Mouse (Mus musculus): ENCODE measurements around the gene Bicd1. TPM values are rescaled to one million over a fixed set of nuclear protein-coding genes. Genes with fewer than 3 reads are reported as not detected.
"Not testable (repeated sequence)": the region's sequence is repeated elsewhere in the genome, so short reads cannot be mapped to it uniquely, and the experiment has no call there.

The Bicd1 gene
- total and polyA plus RNA-seq, 3 experiments: 0.80 to 14.9 (median 9.5) TPM

- TF ChIP-seq GATA2 (IDR thresholded peaks at IDR 0.05; ENCODE audit: borderline replicate concordance, low read depth, low read length) (no peak), CTCF (IDR thresholded peaks at IDR 0.05; ENCODE audit: low read depth, low read length) (no peak), GATA1 (IDR thresholded peaks at IDR 0.05; ENCODE audit: borderline replicate concordance, low read length) (no peak), POLR2AphosphoS5 (IDR thresholded peaks at IDR 0.05; ENCODE audit: insufficient replicate concordance, low read depth, low read length) (no peak), TAL1 (conservative IDR thresholded peaks at IDR 0.05; ENCODE audit: low read depth, low read length) (no peak)
Observed at GRCm38 (mm10) chr6:149442884-149443283, 34.2 kb downstream of the Bicd1 start.

GRCm38 (mm10) chr6:149445854-149446253 lies 37.2 kb downstream of the Bicd1 start:
- no peak for DNase-seq (ENCODE audit: low spot score)
- no peak overlapping the region for H3K4me3 ChIP-seq (ENCODE audit: low read depth, low read length)
- no peak for TF ChIP-seq CTCF (IDR thresholded peaks at IDR 0.05; ENCODE audit: low read depth, low read length)
- no peak for TF ChIP-seq GATA2 (IDR thresholded peaks at IDR 0.05; ENCODE audit: borderline replicate concordance, low read depth, low read length)
- TF ChIP-seq POLR2AphosphoS5 (IDR thresholded peaks at IDR 0.05; ENCODE audit: insufficient replicate concordance, low read depth, low read length): no peak
- no peak for TF ChIP-seq GATA1 (IDR thresholded peaks at IDR 0.05; ENCODE audit: borderline replicate concordance, low read length)
- no peak for TF ChIP-seq TAL1 (conservative IDR thresholded peaks at IDR 0.05; ENCODE audit: low read depth, low read length)
- no peaks in the 10 kb centered on the region for H3K9me3 ChIP-seq (replicated peaks)
- H3K36me3 ChIP-seq (replicated peaks): no peaks in the 10 kb centered on the region
- no peaks in the 10 kb centered on the region for H3K4me1 ChIP-seq (ENCODE audit: insufficient read depth, low read depth, low read length)
- ATAC-seq (ENCODE audit: extremely low read depth, insufficient number of reproducible peaks, low FRiP score, poor library complexity, severe bottlenecking): no peak
- H3K27me3 ChIP-seq (ENCODE audit: insufficient read depth, low read length): no peaks in the 10 kb centered on the region

More at GRCm38 (mm10) chr6:149442884-149443283, 34.2 kb downstream of the Bicd1 start:
- DNase-seq (ENCODE audit: low spot score) (no peak), ATAC-seq (ENCODE audit: extremely low read depth, insufficient number of reproducible peaks, low FRiP score, poor library complexity, severe bottlenecking) (no peak)
- Histone ChIP-seq H3K4me1 (ENCODE audit: insufficient read depth, low read depth, low read length) (peaks cover 2% of the 10 kb centered on the region; the same call in 1 of the 2 replicates), H3K27me3 (ENCODE audit: insufficient read depth, low read length) (no peaks in the 10 kb centered on the region), H3K36me3 (replicated peaks) (no peaks in the 10 kb centered on the region), H3K4me3 (ENCODE audit: low read depth, low read length) (no peak overlapping the region), H3K9me3 (replicated peaks) (no peaks in the 10 kb centered on the region)

DNA sequence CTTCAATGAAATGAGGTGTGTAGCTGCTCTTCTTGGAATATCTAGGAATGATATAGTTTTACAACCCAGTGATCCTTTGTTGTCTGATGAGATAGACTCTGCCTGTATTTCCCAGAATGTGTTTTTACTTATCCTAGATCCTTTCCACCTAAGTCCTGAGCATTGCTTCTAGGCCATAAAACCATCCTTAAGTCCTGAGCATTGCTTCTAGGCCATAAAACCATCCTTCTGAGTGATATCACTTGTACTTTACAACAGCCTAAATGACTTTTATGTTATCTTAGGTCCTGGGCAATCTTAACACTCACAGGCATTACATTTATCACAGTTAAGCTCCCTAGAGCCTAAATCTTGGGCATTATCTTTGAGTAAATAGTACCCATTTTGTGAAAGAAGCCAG lies 48.6 kb downstream of the Bicd1 start:
- no peaks in the 10 kb centered on the region for H3K9me3 ChIP-seq (replicated peaks)
- ATAC-seq (ENCODE audit: extremely low read depth, insufficient number of reproducible peaks, low FRiP score, poor library complexity, severe bottlenecking) (no peak), DNase-seq (ENCODE audit: low spot score) (no peak)
- H3K36me3 ChIP-seq (replicated peaks): no peaks in the 10 kb centered on the region
- H3K4me3 ChIP-seq (ENCODE audit: low read depth, low read length): no peak overlapping the region
- TF ChIP-seq CTCF (IDR thresholded peaks at IDR 0.05; ENCODE audit: low read depth, low read length): no peak
- TF ChIP-seq GATA2 (IDR thresholded peaks at IDR 0.05; ENCODE audit: borderline replicate concordance, low read depth, low read length): no peak
- TF ChIP-seq GATA1 (IDR thresholded peaks at IDR 0.05; ENCODE audit: borderline replicate concordance, low read length): no peak
- no peak for TF ChIP-seq TAL1 (conservative IDR thresholded peaks at IDR 0.05; ENCODE audit: low read depth, low read length)
- no peak for TF ChIP-seq POLR2AphosphoS5 (IDR thresholded peaks at IDR 0.05; ENCODE audit: insufficient replicate concordance, low read depth, low read length)
- no peaks in the 10 kb centered on the region for H3K4me1 ChIP-seq (ENCODE audit: insufficient read depth, low read depth, low read length)
- no peaks in the 10 kb centered on the region for H3K27me3 ChIP-seq (ENCODE audit: insufficient read depth, low read length)

DNA sequence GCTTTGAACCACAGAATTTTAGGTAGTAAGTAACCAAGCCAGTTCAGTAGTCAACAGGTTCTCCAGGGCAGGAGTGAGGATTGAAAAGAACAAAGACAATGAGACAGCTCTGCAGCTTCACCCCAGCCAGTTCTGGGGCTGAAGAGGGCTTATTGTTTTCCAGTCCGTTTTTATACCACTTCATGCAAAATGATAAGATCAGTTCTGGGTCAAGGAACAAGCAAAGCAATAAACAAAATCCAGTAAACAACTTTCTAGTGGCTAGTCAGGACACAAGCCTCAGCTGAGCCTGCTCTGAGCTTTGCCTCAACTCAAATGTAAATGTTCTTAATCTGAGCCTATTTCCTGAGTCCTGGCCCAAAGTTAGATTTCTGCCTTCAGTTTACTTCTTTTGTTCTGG lies 52.3 kb downstream of the Bicd1 start:
- ATAC-seq (ENCODE audit: extremely low read depth, insufficient number of reproducible peaks, low FRiP score, poor library complexity, severe bottlenecking): no peak
- TF ChIP-seq GATA1 (IDR thresholded peaks at IDR 0.05; ENCODE audit: borderline replicate concordance, low read length): no peak
- no peak for TF ChIP-seq TAL1 (conservative IDR thresholded peaks at IDR 0.05; ENCODE audit: low read depth, low read length)
- TF ChIP-seq GATA2 (IDR thresholded peaks at IDR 0.05; ENCODE audit: borderline replicate concordance, low read depth, low read length): no peak
- TF ChIP-seq CTCF (IDR thresholded peaks at IDR 0.05; ENCODE audit: low read depth, low read length): no peak
- no peak for TF ChIP-seq POLR2AphosphoS5 (IDR thresholded peaks at IDR 0.05; ENCODE audit: insufficient replicate concordance, low read depth, low read length)
- H3K36me3 ChIP-seq (replicated peaks): no peaks in the 10 kb centered on the region
- DNase-seq (ENCODE audit: low spot score): no peak
- no peak overlapping the region for H3K4me3 ChIP-seq (ENCODE audit: low read depth, low read length)
- H3K27me3 ChIP-seq (ENCODE audit: insufficient read depth, low read length): no peaks in the 10 kb centered on the region
- H3K9me3 ChIP-seq (replicated peaks): peaks cover under 1% of the 10 kb centered on the region
- H3K4me1 ChIP-seq (ENCODE audit: insufficient read depth, low read depth, low read length): no peaks in the 10 kb centered on the region

DNA sequence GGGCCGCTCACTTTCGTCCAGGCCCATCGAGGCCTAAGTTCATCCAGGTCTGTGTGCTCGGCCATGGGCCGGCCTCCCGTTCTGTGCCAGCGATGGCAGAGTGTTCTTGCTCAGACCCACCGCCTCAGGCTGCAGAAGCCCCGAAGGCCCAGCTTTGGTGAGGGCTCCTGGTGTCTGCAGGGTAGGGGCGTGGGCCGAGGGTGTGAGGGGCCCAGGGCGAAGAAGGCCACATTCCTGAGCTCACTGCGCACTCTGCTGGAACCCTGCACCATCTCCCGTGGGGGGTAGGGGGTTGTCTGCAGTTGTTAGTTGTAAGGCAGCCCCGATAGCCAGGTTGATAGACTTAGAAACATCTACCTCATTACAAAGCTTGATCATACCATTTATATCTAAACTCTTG lies 62.8 kb downstream of the Bicd1 start:
- H3K36me3 ChIP-seq (replicated peaks): no peaks in the 10 kb centered on the region
- peaks cover 13% of the 10 kb centered on the region for H3K9me3 ChIP-seq (replicated peaks)
- DNase-seq (ENCODE audit: low spot score) (no peak), ATAC-seq (ENCODE audit: extremely low read depth, insufficient number of reproducible peaks, low FRiP score, poor library complexity, severe bottlenecking) (no peak)
- H3K4me3 ChIP-seq (ENCODE audit: low read depth, low read length): no peak overlapping the region; the same call in 1 of the 2 replicates
- H3K4me1 ChIP-seq (ENCODE audit: insufficient read depth, low read depth, low read length): no peaks in the 10 kb centered on the region
- TF ChIP-seq CTCF (IDR thresholded peaks at IDR 0.05; ENCODE audit: low read depth, low read length): no peak
- TF ChIP-seq GATA1 (IDR thresholded peaks at IDR 0.05; ENCODE audit: borderline replicate concordance, low read length): no peak
- no peak for TF ChIP-seq GATA2 (IDR thresholded peaks at IDR 0.05; ENCODE audit: borderline replicate concordance, low read depth, low read length)
- no peak for TF ChIP-seq TAL1 (conservative IDR thresholded peaks at IDR 0.05; ENCODE audit: low read depth, low read length)
- no peak for TF ChIP-seq POLR2AphosphoS5 (IDR thresholded peaks at IDR 0.05; ENCODE audit: insufficient replicate concordance, low read depth, low read length)
- H3K27me3 ChIP-seq (ENCODE audit: insufficient read depth, low read length): no peaks in the 10 kb centered on the region

GRCm38 (mm10) chr6:149472441-149472840 lies 63.8 kb downstream of the Bicd1 start:
- not testable (repeated sequence) for H3K27me3 ChIP-seq (ENCODE audit: insufficient read depth, low read length); DNase-seq (ENCODE audit: low spot score); H3K4me1 ChIP-seq (ENCODE audit: insufficient read depth, low read depth, low read length); H3K36me3 ChIP-seq (replicated peaks); H3K4me3 ChIP-seq (ENCODE audit: low read depth, low read length); ATAC-seq (ENCODE audit: extremely low read depth, insufficient number of reproducible peaks, low FRiP score, poor library complexity, severe bottlenecking)
- H3K9me3 ChIP-seq (replicated peaks): peaks cover 13% of the 10 kb centered on the region

- H3K9me3 ChIP-seq (replicated peaks); H3K36me3 ChIP-seq (replicated peaks); ATAC-seq (ENCODE audit: extremely low read depth, insufficient number of reproducible peaks, low FRiP score, poor library complexity, severe bottlenecking); H3K4me3 ChIP-seq (ENCODE audit: low read depth, low read length); H3K27me3 ChIP-seq (ENCODE audit: insufficient read depth, low read length); H3K4me1 ChIP-seq (ENCODE audit: insufficient read depth, low read depth, low read length); DNase-seq (ENCODE audit: low spot score): not testable (repeated sequence)
Observed at GRCm38 (mm10) chr6:149481868-149482267, 73.2 kb downstream of the Bicd1 start.

Measured in G1E (cell line).